Comparison of ENCODE assay signal across 19 mouse cellular contexts in genomic region chr5:115124690-115125089, GRCm38 (mm10). TPM values are rescaled to one million over a fixed set of nuclear protein-coding genes. Genes with fewer than 3 reads are reported as not detected.
DNase-seq lines count a peak whose midpoint lies in the region; ATAC-seq and TF ChIP-seq lines count a peak whose summit lies in the region.
"Had no signal": no experiment of that assay in that cellular context is flagged by ENCODE, and none has a peak within 500 bp of the region (broad histone marks: within the 10 kb centered on the region; RNA-seq: fewer than 3 reads in every experiment).

No protein-coding gene starts in this region.

- peak overlapping the region; percentile 74 for H3K27ac ChIP-seq in gastrocnemius, adult 2 months
- H3K27ac ChIP-seq in layer of hippocampus, adult 2 months = peak overlapping the region; percentile 78; the same call in 1 of the 2 replicates
- no peak overlapping the region for H3K27ac ChIP-seq in midbrain, embryonic 13.5 days
- H3K27ac ChIP-seq in midbrain, embryonic 10.5 days (replicated peaks) = no peak overlapping the region
- H3K27ac ChIP-seq in stomach, postnatal 0 days (replicated peaks) = 0 out of 2 replicates have a peak overlapping the region, but pooled peaks have one; percentile 24

- no peak for DNase-seq in gastrocnemius, adult 2 months
- DNase-seq in gastrocnemius, postnatal 10 days = no peak
- no peak for DNase-seq in layer of hippocampus, adult 2 months (ENCODE audit: low spot score in 2 of 2)
- DNase-seq in layer of hippocampus, adult 8-10 months (ENCODE audit: low spot score in 2 of 2) = no peak
- no peak for DNase-seq in midbrain, embryonic 10.5 days (ENCODE audit: low spot score)
- no peak for DNase-seq in stomach, postnatal 0 days (ENCODE audit: low spot score)
- no peak for DNase-seq in right cerebral cortex, adult 18-20 months

- H3K9me3 ChIP-seq in midbrain, embryonic 13.5 days = no peaks in the 10 kb centered on the region
- no peaks in the 10 kb centered on the region for H3K9me3 ChIP-seq in midbrain, embryonic 10.5 days (replicated peaks)
- H3K9me3 ChIP-seq in stomach, postnatal 0 days (ENCODE audit: control insufficient read depth, low read length) = no peaks in the 10 kb centered on the region
- H3K9me3 ChIP-seq: kidney, embryonic 15.5 days; midbrain, embryonic 15.5 days had no signal

- H3K4me3 ChIP-seq in gastrocnemius, adult 2 months = no peak overlapping the region
- H3K4me3 ChIP-seq in layer of hippocampus, adult 2 months = no peak overlapping the region
- no peak overlapping the region for H3K4me3 ChIP-seq in midbrain, embryonic 13.5 days (replicated peaks)
- no peak overlapping the region for H3K4me3 ChIP-seq in midbrain, embryonic 10.5 days
- no peak overlapping the region for H3K4me3 ChIP-seq in stomach, postnatal 0 days (ENCODE audit: low read depth, low read length)
- H3K4me3 ChIP-seq: kidney, embryonic 15.5 days; midbrain, embryonic 15.5 days; myocyte had no signal

- H3K27me3 ChIP-seq in midbrain, embryonic 13.5 days = no peaks in the 10 kb centered on the region
- H3K27me3 ChIP-seq in midbrain, embryonic 10.5 days (ENCODE audit: low read depth, poor library complexity, severe bottlenecking) = no peaks in the 10 kb centered on the region
- H3K27me3 ChIP-seq in stomach, postnatal 0 days (ENCODE audit: control insufficient read depth, insufficient read depth, low read length) = no peaks in the 10 kb centered on the region
- H3K27me3 ChIP-seq: kidney, embryonic 15.5 days; midbrain, embryonic 15.5 days had no signal

- WGBS in midbrain, embryonic 13.5 days = 89% methylated on average over 6 of the region's 6 CpGs
- WGBS in midbrain, embryonic 10.5 days = 96% methylated on average over 6 of the region's 6 CpGs
- WGBS in stomach, postnatal 0 days = 89% methylated on average over 6 of the region's 6 CpGs

- H3K4me2 ChIP-seq in midbrain, embryonic 13.5 days (replicated peaks) = no peak overlapping the region
- peak overlapping the region; percentile 11; the same call in 1 of the 2 replicates for H3K4me2 ChIP-seq in stomach, postnatal 0 days (replicated peaks; ENCODE audit: low read depth)
- H3K4me2 ChIP-seq: heart, embryonic 11.5 days; midbrain, embryonic 15.5 days had no signal

- TF ChIP-seq EP300 in stomach, postnatal 0 days (optimal IDR thresholded peaks at IDR 0.05) = no peak

- H3K9ac ChIP-seq in midbrain, embryonic 13.5 days (replicated peaks) = no peak overlapping the region
- H3K9ac ChIP-seq in stomach, postnatal 0 days (ENCODE audit: low read length) = no peak overlapping the region
- H3K9ac ChIP-seq: kidney, embryonic 15.5 days; midbrain, embryonic 15.5 days had no signal

- no peak for TF ChIP-seq CTCF in gastrocnemius, adult 2 months (IDR thresholded peaks at IDR 0.05)
- no peak for TF ChIP-seq CTCF in layer of hippocampus, adult 2 months (conservative IDR thresholded peaks at IDR 0.05)
- no peak for TF ChIP-seq CTCF in stomach, postnatal 0 days (IDR thresholded peaks at IDR 0.05; ENCODE audit: low read depth)

- intact Hi-C loops in gastrocnemius, adult 2 months (cut with DNase I) = loop anchor here (1.0 kb wide), 2 partner anchors 39 to 112 kb away; no protein-coding TSS in a partner anchor

- H3K36me3 ChIP-seq in midbrain, embryonic 13.5 days = peaks cover 67% of the 10 kb centered on the region
- peaks cover 78% of the 10 kb centered on the region for H3K36me3 ChIP-seq in midbrain, embryonic 10.5 days
- H3K36me3 ChIP-seq in stomach, postnatal 0 days (ENCODE audit: control insufficient read depth, insufficient read depth, low read length) = no peaks in the 10 kb centered on the region; the same call in 1 of the 2 replicates

- peaks cover 15% of the 10 kb centered on the region for H3K4me1 ChIP-seq in midbrain, embryonic 13.5 days (replicated peaks)
- H3K4me1 ChIP-seq in midbrain, embryonic 10.5 days = peaks cover 9% of the 10 kb centered on the region; the same call in 1 of the 2 replicates
- H3K4me1 ChIP-seq in stomach, postnatal 0 days (replicated peaks; ENCODE audit: control insufficient read depth, insufficient read depth) = 0 out of 2 replicates have a peak, but pooled peaks cover 3% of the 10 kb centered on the region

- 0 out of 2 replicates have a peak, but pooled peaks have one; percentile 21 for ATAC-seq in midbrain, embryonic 13.5 days
- 0 out of 2 replicates have a peak, but pooled peaks have one; percentile 4 for ATAC-seq in stomach, postnatal 0 days (ENCODE audit: low FRiP score, low TSS enrichment)

RNA-seq across cellular contexts. Expression of gene Acads, which starts 5.5 kb away (rescaled TPM):
- 10 to 100 TPM; 49.9 to 81.7 TPM for total RNA-seq in gastrocnemius, adult 2 months (2021)
- 10 to 100 TPM; 53.8 to 67.7 TPM for total RNA-seq in gastrocnemius, postnatal 10 days (2021)
- 1 to 10 TPM; 6.5 to 7.3 TPM for total RNA-seq in layer of hippocampus, adult 2 months (2021)
- 10 to 100 TPM in 1 of 4 experiments, 1 to 10 TPM in 3; 8.1 to 11.7 (median 9.2) TPM for total RNA-seq in layer of hippocampus, adult 8-10 months (2022)
- 21.0 and 25.1 TPM in 2 replicates for polyA plus RNA-seq in midbrain, embryonic 13.5 days (2015; fragmentation: Nextera tagmentation; extraction: Ambion mirVana)
- 60.0 and 65.2 TPM in 2 replicates for polyA plus RNA-seq in midbrain, embryonic 10.5 days (2016; fragmentation: Nextera tagmentation; extraction: Ambion mirVana)
- 70.6 and 73.8 TPM in 2 replicates for polyA plus RNA-seq in stomach, postnatal 0 days (2015; fragmentation: Nextera tagmentation; extraction: Ambion mirVana)

RNA-seq across cellular contexts. Expression of gene Unc119b, which starts 10.1 kb away (rescaled TPM):
- total RNA-seq in gastrocnemius, adult 2 months (2021) = 10 to 100 TPM; 11.8 to 15.7 TPM
- total RNA-seq in gastrocnemius, postnatal 10 days (2021) = 10 to 100 TPM; 13.4 to 18.5 TPM
- 10 to 100 TPM; 25.9 to 28.0 TPM for total RNA-seq in layer of hippocampus, adult 2 months (2021)
- total RNA-seq in layer of hippocampus, adult 8-10 months (2022) = 10 to 100 TPM; 26.9 to 29.3 (median 27.6) TPM
- polyA plus RNA-seq in midbrain, embryonic 13.5 days (2015; fragmentation: Nextera tagmentation; extraction: Ambion mirVana) = 37.4 and 43.4 TPM in 2 replicates
- polyA plus RNA-seq in midbrain, embryonic 10.5 days (2016; fragmentation: Nextera tagmentation; extraction: Ambion mirVana) = 66.7 and 68.7 TPM in 2 replicates
- polyA plus RNA-seq in stomach, postnatal 0 days (2015; fragmentation: Nextera tagmentation; extraction: Ambion mirVana) = 12.7 and 12.9 TPM in 2 replicates

RNA-seq across cellular contexts. Expression of gene Gm10401, which starts 26.6 kb away (rescaled TPM):
- not detected for total RNA-seq in gastrocnemius, adult 2 months (2021)
- total RNA-seq in gastrocnemius, postnatal 10 days (2021) = not detected
- not detected for total RNA-seq in layer of hippocampus, adult 2 months (2021)
- not detected for total RNA-seq in layer of hippocampus, adult 8-10 months (2022)
- 39.0 and 41.9 TPM in 2 replicates for polyA plus RNA-seq in midbrain, embryonic 13.5 days (2015; fragmentation: Nextera tagmentation; extraction: Ambion mirVana)
- 23.5 and 25.4 TPM in 2 replicates for polyA plus RNA-seq in midbrain, embryonic 10.5 days (2016; fragmentation: Nextera tagmentation; extraction: Ambion mirVana)
- polyA plus RNA-seq in stomach, postnatal 0 days (2015; fragmentation: Nextera tagmentation; extraction: Ambion mirVana) = 17.9 and 22.2 TPM in 2 replicates
- total RNA-seq: adrenal gland, adult 2 months; gastrocnemius, postnatal 36 days; heart, postnatal 10 days; layer of hippocampus, postnatal 25 days; left cerebral cortex, postnatal 25 days; liver, adult 2 months; megakaryocyte, adult 5-6 weeks had no signal
- polyA plus RNA-seq: adrenal gland, adult 2 months had no signal

RNA-seq across cellular contexts. Expression of gene Mlec, which starts 33.3 kb away (rescaled TPM):
- 100 to 1,000 TPM; 138 to 200 TPM for total RNA-seq in gastrocnemius, adult 2 months (2021)
- total RNA-seq in gastrocnemius, postnatal 10 days (2021) = 100 to 1,000 TPM; 231 to 235 TPM
- total RNA-seq in layer of hippocampus, adult 2 months (2021) = 10 to 100 TPM; 75.7 to 84.7 TPM
- 100 to 1,000 TPM in 1 of 4 experiments, 10 to 100 TPM in 3; 80.4 to 100 (median 89.0) TPM for total RNA-seq in layer of hippocampus, adult 8-10 months (2022)
- polyA plus RNA-seq in midbrain, embryonic 13.5 days (2015; fragmentation: Nextera tagmentation; extraction: Ambion mirVana) = 21.1 and 25.3 TPM in 2 replicates
- polyA plus RNA-seq in midbrain, embryonic 10.5 days (2016; fragmentation: Nextera tagmentation; extraction: Ambion mirVana) = 56.5 and 69.5 TPM in 2 replicates
- 30.4 and 34.0 TPM in 2 replicates for polyA plus RNA-seq in stomach, postnatal 0 days (2015; fragmentation: Nextera tagmentation; extraction: Ambion mirVana)

Comparison
In these comparisons a context has a peak if more than half of its experiments do, and no peak if none do; other contexts are left out.
1. H3K27ac ChIP-seq: peak in gastrocnemius, adult 2 months (single experiment), layer of hippocampus, adult 2 months (single experiment) and stomach, postnatal 0 days (single experiment); none in midbrain, embryonic 13.5 days (single experiment) and midbrain, embryonic 10.5 days (single experiment).